31 mouse cellular contexts compared by ENCODE assay signal in genomic region chr5:31650518-31651288, GRCm38 (mm10). TPM values are rescaled to one million over a fixed set of nuclear protein-coding genes. Genes with fewer than 3 reads are reported as not detected.
A peak's percentile ranks its signal among the peaks of the same experiment; 100 is the strongest.
DNase-seq lines count a peak whose midpoint lies in the region; ATAC-seq and TF ChIP-seq lines count a peak whose summit lies in the region.
"Had no signal": no experiment of that assay in that cellular context is flagged by ENCODE, and none has a peak within 500 bp of the region (broad histone marks: within the 10 kb centered on the region; RNA-seq: fewer than 3 reads in every experiment).

No protein-coding gene starts in this region.

- no peak for ATAC-seq in liver, postnatal 0 days
- ATAC-seq in liver, embryonic 12.5 days: no peak
- peak; percentile 82 for ATAC-seq in granulocyte monocyte progenitor cell, adult 5-6 weeks (replicated peaks; ENCODE audit: poor library complexity, severe bottlenecking)
- no peak for ATAC-seq in frontal cortex, adult (ENCODE audit: low TSS enrichment)
- ATAC-seq: activated CD4-positive, CD25-positive, alpha-beta regulatory T cell, adult 4 months; forebrain, postnatal 0 days; intestine, embryonic 16.5 days; midbrain, embryonic 13.5 days had no signal

- peaks cover 25% of the 10 kb centered on the region for H3K36me3 ChIP-seq in liver, postnatal 0 days (replicated peaks; ENCODE audit: insufficient read depth, low read length)
- H3K36me3 ChIP-seq in liver, embryonic 12.5 days: peaks cover 37% of the 10 kb centered on the region
- H3K36me3 ChIP-seq: embryonic facial prominence, embryonic 13.5 days; forebrain, embryonic 12.5 days; hindbrain, embryonic 13.5 days; stomach, embryonic 15.5 days had no signal

- WGBS in liver, postnatal 0 days (ENCODE audit: insufficient replicate concordance): 60% methylated on average over 2 of the region's 2 CpGs
- 68% methylated on average over 2 of the region's 2 CpGs for WGBS in liver, embryonic 12.5 days (ENCODE audit: insufficient replicate concordance)

- DNase-seq in liver, postnatal 0 days: no peak
- DNase-seq in adipocyte (ENCODE audit: low spot score): peak; percentile 20
- DNase-seq in layer of hippocampus, adult 9-11 months: no peak
- no peak for DNase-seq in urinary bladder, adult 18-20 months (ENCODE audit: low spot score in 2 of 2)
- DNase-seq: adrenal gland, adult 8-10 months; cerebellum, adult 11-12 months; cerebellum, adult 9-11 months; forebrain, postnatal 0 days; gastrocnemius, postnatal 14 days; heart, adult 18-20 months; heart, postnatal 4 days; kidney, adult 9 months; kidney, postnatal 14 days; lung, adult 18-20 months; lung, postnatal 10 days; retina, postnatal 1 day; right cerebral cortex, postnatal 14 days had no signal

- no peak overlapping the region for H3K4me3 ChIP-seq in liver, postnatal 0 days (ENCODE audit: low read depth, low read length)
- no peak overlapping the region for H3K4me3 ChIP-seq in liver, embryonic 12.5 days
- H3K4me3 ChIP-seq: embryonic facial prominence, embryonic 13.5 days; erythroblast, embryonic 14.5 days; forebrain, embryonic 12.5 days; hindbrain, embryonic 13.5 days; midbrain, embryonic 13.5 days; neural tube, embryonic 15.5 days; stomach, embryonic 15.5 days had no signal

- no peak overlapping the region for H3K4me2 ChIP-seq in liver, postnatal 0 days (ENCODE audit: low read depth, low read length)
- H3K4me2 ChIP-seq in liver, embryonic 12.5 days: no peak overlapping the region
- H3K4me2 ChIP-seq: embryonic facial prominence, embryonic 13.5 days; forebrain, embryonic 12.5 days; heart, embryonic 11.5 days; hindbrain, embryonic 13.5 days; midbrain, embryonic 13.5 days; neural tube, embryonic 15.5 days; stomach, embryonic 15.5 days had no signal

- peak; percentile 35; the same call in 1 of the 2 replicates for TF ChIP-seq EP300 in liver, postnatal 0 days (IDR thresholded peaks at IDR 0.05; ENCODE audit: low read depth)

- no peaks in the 10 kb centered on the region for H3K9me3 ChIP-seq in liver, postnatal 0 days (ENCODE audit: low read length)
- 0 out of 2 replicates have a peak, but pooled peaks cover 6% of the 10 kb centered on the region for H3K9me3 ChIP-seq in liver, embryonic 12.5 days (replicated peaks)
- H3K9me3 ChIP-seq: embryonic facial prominence, embryonic 13.5 days; midbrain, embryonic 13.5 days; neural tube, embryonic 15.5 days; stomach, embryonic 15.5 days had no signal

- no peak for TF ChIP-seq CTCF in liver, postnatal 0 days (IDR thresholded peaks at IDR 0.05; ENCODE audit: low read depth)

- H3K4me1 ChIP-seq in liver, postnatal 0 days (ENCODE audit: insufficient read depth): no peaks in the 10 kb centered on the region
- no peaks in the 10 kb centered on the region for H3K4me1 ChIP-seq in liver, embryonic 12.5 days
- H3K4me1 ChIP-seq: embryonic facial prominence, embryonic 13.5 days; forebrain, embryonic 12.5 days; hindbrain, embryonic 13.5 days; midbrain, embryonic 13.5 days; neural tube, embryonic 15.5 days; stomach, embryonic 15.5 days had no signal

- H3K9ac ChIP-seq in liver, postnatal 0 days (replicated peaks): no peak overlapping the region
- H3K9ac ChIP-seq in liver, embryonic 12.5 days: no peak overlapping the region
- H3K9ac ChIP-seq: embryonic facial prominence, embryonic 13.5 days; forebrain, embryonic 12.5 days; forebrain, postnatal 0 days; hindbrain, embryonic 13.5 days; midbrain, embryonic 13.5 days; neural tube, embryonic 15.5 days; stomach, embryonic 15.5 days had no signal

- no peak overlapping the region for H3K27ac ChIP-seq in liver, postnatal 0 days (ENCODE audit: low read depth)
- H3K27ac ChIP-seq in liver, embryonic 12.5 days: no peak overlapping the region
- H3K27ac ChIP-seq: embryonic facial prominence, embryonic 13.5 days; forebrain, embryonic 12.5 days; hindbrain, embryonic 13.5 days; midbrain, embryonic 13.5 days; neural tube, embryonic 15.5 days; stomach, embryonic 15.5 days had no signal

- H3K27me3 ChIP-seq in liver, postnatal 0 days (ENCODE audit: insufficient read depth, low read length): no peaks in the 10 kb centered on the region
- no peaks in the 10 kb centered on the region for H3K27me3 ChIP-seq in liver, embryonic 12.5 days (replicated peaks)
- H3K27me3 ChIP-seq: CH12.LX; embryonic facial prominence, embryonic 13.5 days; forebrain, embryonic 12.5 days; hindbrain, embryonic 13.5 days; midbrain, embryonic 13.5 days; neural tube, embryonic 15.5 days; stomach, embryonic 15.5 days had no signal

RNA-seq across cellular contexts. Expression of gene Rbks, which starts 46.7 kb away (rescaled TPM):
- polyA plus RNA-seq in liver, postnatal 0 days (2015; fragmentation: Nextera tagmentation; extraction: Ambion mirVana): 23.4 and 24.1 TPM in 2 replicates
- polyA plus RNA-seq in liver, embryonic 12.5 days (2016; fragmentation: Nextera tagmentation; extraction: Ambion mirVana): 20.7 and 20.8 TPM in 2 replicates
- total RNA-seq in granulocyte monocyte progenitor cell, adult 5-6 weeks (2014; fragmentation: Nextera tagmentation): 22.9 and 33.9 TPM in 2 replicates
- 22.4 and 28.9 TPM in 2 replicates for total RNA-seq in granulocyte monocyte progenitor cell, adult 5-6 weeks (2017)

RNA-seq across cellular contexts. Expression of gene Babam2, which starts 46.8 kb away (rescaled TPM):
- 22.1 and 25.2 TPM in 2 replicates for polyA plus RNA-seq in liver, postnatal 0 days (2015; fragmentation: Nextera tagmentation; extraction: Ambion mirVana)
- 41.3 and 41.7 TPM in 2 replicates for polyA plus RNA-seq in liver, embryonic 12.5 days (2016; fragmentation: Nextera tagmentation; extraction: Ambion mirVana)
- 81.3 and 123 TPM in 2 replicates for total RNA-seq in granulocyte monocyte progenitor cell, adult 5-6 weeks (2014; fragmentation: Nextera tagmentation)
- total RNA-seq in granulocyte monocyte progenitor cell, adult 5-6 weeks (2017): 47.7 and 63.9 TPM in 2 replicates

RNA-seq across cellular contexts. Expression of gene Mrpl33, which starts 54.0 kb away (rescaled TPM):
- 165 and 167 TPM in 2 replicates for polyA plus RNA-seq in liver, postnatal 0 days (2015; fragmentation: Nextera tagmentation; extraction: Ambion mirVana)
- 232 and 236 TPM in 2 replicates for polyA plus RNA-seq in liver, embryonic 12.5 days (2016; fragmentation: Nextera tagmentation; extraction: Ambion mirVana)
- total RNA-seq in granulocyte monocyte progenitor cell, adult 5-6 weeks (2014; fragmentation: Nextera tagmentation): 543 and 559 TPM in 2 replicates
- 224 and 356 TPM in 2 replicates for total RNA-seq in granulocyte monocyte progenitor cell, adult 5-6 weeks (2017)
